Mouse (Mus musculus) lung, postnatal 0 days (tissue): ENCODE results near the gene Tmem52b. TPM values are rescaled to one million over a fixed set of nuclear protein-coding genes. Genes with fewer than 3 reads are reported as not detected.

Experiments
- ATAC-seq: fragments of 200-750 bp; cut with Nextera tagmentation; 2 replicates; pipeline ENCODE4 v1.8.0; 2017; ENCODE audit warnings: moderate library complexity
- DNase-seq: peaks from one replicate; pipeline ENCODE4 v3.0.0-alpha.2; 2016; ENCODE audit warnings: low spot score
- H3K27ac ChIP-seq: fragments of 300-500 bp; sonication (generic); 2 replicates; pipeline ENCODE4 v1.5.1; 2014; ENCODE audit warnings: antibody characterized with exemption, mild to moderate bottlenecking, low read length, mixed read lengths
- H3K27me3 ChIP-seq: fragments of 300-500 bp; sonication (generic); replicated peaks from 2 replicates; pipeline ENCODE4 v1.6.1; 2014; ENCODE audit warnings: low read length, mixed read lengths; ENCODE audit not compliant: insufficient read depth
- H3K36me3 ChIP-seq: fragments of 300-500 bp; sonication (generic); 2 replicates; pipeline ENCODE4 v1.6.1; 2014; ENCODE audit warnings: low read length, mixed read lengths; ENCODE audit not compliant: insufficient read depth
- H3K4me1 ChIP-seq: fragments of 300-500 bp; sonication (generic); 2 replicates; pipeline ENCODE4 v1.6.1; 2014; ENCODE audit warnings: antibody characterized with exemption, low read depth, low read length, mixed read lengths; ENCODE audit not compliant: insufficient read depth
- H3K4me2 ChIP-seq: fragments of 300-500 bp; sonication (generic); replicated peaks from 2 replicates; pipeline ENCODE4 v1.6.1; 2014; ENCODE audit warnings: low read depth, mild to moderate bottlenecking, low read length, moderate library complexity, mixed read lengths
- H3K4me3 ChIP-seq: fragments of 300-500 bp; sonication (generic); 2 replicates; pipeline ENCODE4 v1.5.1; 2014; ENCODE audit warnings: low read depth, low read length
- H3K9ac ChIP-seq: fragments of 300-500 bp; sonication (generic); replicated peaks from 2 replicates; pipeline ENCODE4 v1.6.1; 2014; ENCODE audit warnings: low read depth, mild to moderate bottlenecking
- H3K9me3 ChIP-seq: fragments of 300-500 bp; sonication (generic); 2 replicates; pipeline ENCODE4 v1.6.1; 2016; ENCODE audit warnings: low read length, mixed read lengths
- CTCF ChIP-seq: IDR thresholded peaks from 2 replicates; pipeline ENCODE4 v1.5.1; 2016; ENCODE audit warnings: antibody characterized with exemption, mild to moderate bottlenecking
- EP300 ChIP-seq: IDR thresholded peaks from 2 replicates; pipeline ENCODE4 v1.6.1; 2016; ENCODE audit warnings: antibody characterized with exemption, mild to moderate bottlenecking, control low read depth
- WGBS: fragments of 180-500 bp; shearing (Covaris S2); extraction: QIAGEN DNeasy Blood & Tissue Kit; methylation state at CpG from one replicate; pipeline ENCODE4 v1.1.7; 2014; 5-methylcytosine and 5-hydroxymethylcytosine counted together
- polyA plus RNA-seq: library from polyadenylated mRNA; unstranded; fragments of >200 nt; fragmentation: Nextera tagmentation; extraction: Ambion mirVana; gene quantifications from 2 replicates; pipeline ENCODE4 v1.2.1, GENCODE M21; 2015

Tmem52b gene
- polyA plus RNA-seq, 1 experiment from 2014 or later = not detected

- DNase-seq = peak; percentile 82
- no peak for TF ChIP-seq CTCF
- TF ChIP-seq EP300 = no peak
- Histone ChIP-seq H3K27me3 (no peaks in the 10 kb centered on the region), H3K4me3 (no peak overlapping the region), H3K36me3 (no peaks in the 10 kb centered on the region), H3K9ac (no peak overlapping the region), H3K9me3 (no peaks in the 10 kb centered on the region), H3K27ac (no peak overlapping the region), H3K4me2 (no peak overlapping the region), H3K4me1 (no peaks in the 10 kb centered on the region)
- ATAC-seq = peak; percentile 66
- 8% methylated on average over 1 of the region's 1 CpGs for WGBS
Measured at GRCm38 (mm10) chr6:129513409-129513808, 1.1 kb downstream of the Tmem52b start.

- TF ChIP-seq EP300 = no peak
- TF ChIP-seq CTCF = no peak
- H3K9me3 ChIP-seq = no peaks in the 10 kb centered on the region
- WGBS = 39% methylated on average over 2 of the region's 2 CpGs
- no peak overlapping the region for H3K4me3 ChIP-seq
- no peak for DNase-seq
- H3K4me1 ChIP-seq = no peaks in the 10 kb centered on the region
- H3K36me3 ChIP-seq = no peaks in the 10 kb centered on the region
- H3K4me2 ChIP-seq = no peak overlapping the region
- H3K27ac ChIP-seq = no peak overlapping the region
- H3K9ac ChIP-seq = no peak overlapping the region
- no peaks in the 10 kb centered on the region for H3K27me3 ChIP-seq
- no peak for ATAC-seq
Measured at GRCm38 (mm10) chr6:129514376-129514775, 2.0 kb downstream of the Tmem52b start.

GRCm38 (mm10) chr6:129515068-129515467 is 2.7 kb downstream of the Tmem52b start:
- TF ChIP-seq EP300 (no peak), CTCF (no peak)
- H3K9ac ChIP-seq = no peak overlapping the region
- ATAC-seq (no peak), DNase-seq (no peak)
- no peaks in the 10 kb centered on the region for H3K27me3 ChIP-seq
- H3K4me2 ChIP-seq = no peak overlapping the region
- no peaks in the 10 kb centered on the region for H3K9me3 ChIP-seq
- no peaks in the 10 kb centered on the region for H3K4me1 ChIP-seq
- no peak overlapping the region for H3K4me3 ChIP-seq
- WGBS = 66% methylated on average over 3 of the region's 3 CpGs
- no peaks in the 10 kb centered on the region for H3K36me3 ChIP-seq
- no peak overlapping the region for H3K27ac ChIP-seq

- H3K4me1 ChIP-seq = no peaks in the 10 kb centered on the region
- H3K36me3 ChIP-seq = no peaks in the 10 kb centered on the region
- H3K9me3 ChIP-seq = no peaks in the 10 kb centered on the region
- H3K27ac ChIP-seq = no peak overlapping the region
- no peak for ATAC-seq
- DNase-seq = no peak
- TF ChIP-seq EP300 (no peak), CTCF (no peak)
- H3K27me3 ChIP-seq = no peaks in the 10 kb centered on the region
- 85% methylated on average over 10 of the region's 10 CpGs for WGBS
- no peak overlapping the region for H3K9ac ChIP-seq
- H3K4me2 ChIP-seq = no peak overlapping the region
- no peak overlapping the region for H3K4me3 ChIP-seq
Measured at GRCm38 (mm10) chr6:129516388-129516787, 4.0 kb downstream of the Tmem52b start.

- Histone ChIP-seq H3K4me1 (no peaks in the 10 kb centered on the region), H3K4me3 (no peak overlapping the region), H3K27me3 (no peaks in the 10 kb centered on the region), H3K9me3 (no peaks in the 10 kb centered on the region), H3K27ac (no peak overlapping the region), H3K9ac (no peak overlapping the region), H3K4me2 (no peak overlapping the region), H3K36me3 (no peaks in the 10 kb centered on the region)
- TF ChIP-seq CTCF (peak; percentile 77), EP300 (no peak)
- peak; percentile 70 for ATAC-seq
- WGBS = 48% methylated on average over 2 of the region's 2 CpGs
- peak; percentile 70 for DNase-seq
Measured at GRCm38 (mm10) chr6:129517752-129518408, 5.5 kb downstream of the Tmem52b start.

GRCm38 (mm10) chr6:129526069-129526468 is 13.7 kb downstream of the Tmem52b start:
- no peak overlapping the region for H3K4me2 ChIP-seq
- no peak for DNase-seq
- no peak overlapping the region for H3K27ac ChIP-seq
- no peaks in the 10 kb centered on the region for H3K27me3 ChIP-seq
- no peak overlapping the region for H3K9ac ChIP-seq
- H3K9me3 ChIP-seq = no peaks in the 10 kb centered on the region
- H3K4me3 ChIP-seq = no peak overlapping the region
- no peak for ATAC-seq
- no peaks in the 10 kb centered on the region for H3K4me1 ChIP-seq
- no peaks in the 10 kb centered on the region for H3K36me3 ChIP-seq
- TF ChIP-seq CTCF = no peak
- no peak for TF ChIP-seq EP300

GRCm38 (mm10) chr6:129527416-129527815 is 15.1 kb downstream of the Tmem52b start:
- no peaks in the 10 kb centered on the region for H3K4me1 ChIP-seq
- H3K4me3 ChIP-seq = no peak overlapping the region
- H3K27me3 ChIP-seq = no peaks in the 10 kb centered on the region
- no peak overlapping the region for H3K4me2 ChIP-seq
- DNase-seq = no peak
- H3K36me3 ChIP-seq = no peaks in the 10 kb centered on the region
- no peaks in the 10 kb centered on the region for H3K9me3 ChIP-seq
- TF ChIP-seq EP300 = no peak
- no peak for TF ChIP-seq CTCF
- H3K27ac ChIP-seq = no peak overlapping the region
- H3K9ac ChIP-seq = no peak overlapping the region
- no peak for ATAC-seq
- 54% methylated on average over 2 of the region's 2 CpGs for WGBS
